Mouse (Mus musculus) central nervous system, embryonic 11.5 days (tissue): ENCODE measurements around the gene Gm49384. TPM values are rescaled to one million over a fixed set of nuclear protein-coding genes. Genes with fewer than 3 reads are reported as not detected.

ENCODE experiments used
- polyA plus RNA-seq: library from polyadenylated mRNA; depleted of rRNA; stranded (reverse); fragments of >200 nt; gene quantifications from 2 replicates; pipeline ENCODE4 v1.2.3, GENCODE M21; 2012; rRNA removed

The Gm49384 gene
- 14.6 and 18.5 TPM in 2 replicates for polyA plus RNA-seq

DNA sequence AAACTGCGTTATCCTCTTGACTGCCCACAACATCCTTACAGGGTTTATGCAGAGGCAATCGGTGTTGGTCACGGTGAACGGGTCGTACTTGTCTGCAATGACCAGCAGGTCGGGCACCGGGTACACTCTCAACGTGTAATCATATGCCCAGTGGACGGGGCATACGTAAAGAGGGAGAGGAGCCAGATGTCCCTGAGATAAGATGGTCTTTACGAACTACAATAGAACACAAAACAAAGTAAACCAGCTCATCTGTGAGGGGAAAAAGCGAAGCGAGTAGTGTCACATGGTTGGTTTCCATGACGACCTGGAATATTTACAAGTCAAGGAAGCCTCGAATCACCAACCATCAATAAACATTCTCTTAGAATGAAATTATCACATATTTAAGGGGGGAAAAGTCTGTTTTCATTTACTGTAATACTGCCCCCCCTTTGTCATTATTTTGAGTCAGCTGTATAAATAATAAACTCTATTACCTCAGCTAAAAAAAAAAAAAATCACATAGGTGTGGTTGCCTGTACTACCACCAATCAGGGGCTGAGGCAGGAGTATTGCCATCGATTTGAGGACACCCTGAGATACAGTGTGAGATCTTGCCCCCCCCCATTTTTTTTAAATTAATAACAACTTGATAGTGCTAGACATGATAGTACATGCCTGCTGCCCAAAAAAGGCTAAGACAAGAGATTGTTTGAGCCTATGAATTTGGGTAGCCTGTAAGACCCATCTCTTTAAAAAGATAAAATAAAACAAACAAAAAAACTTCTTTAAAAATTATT, at the start of gene Gm49384:
Gene Gm49384, minus strand, starts transcription at position 216 of the 782 bp plus-strand sequence.

DNA sequence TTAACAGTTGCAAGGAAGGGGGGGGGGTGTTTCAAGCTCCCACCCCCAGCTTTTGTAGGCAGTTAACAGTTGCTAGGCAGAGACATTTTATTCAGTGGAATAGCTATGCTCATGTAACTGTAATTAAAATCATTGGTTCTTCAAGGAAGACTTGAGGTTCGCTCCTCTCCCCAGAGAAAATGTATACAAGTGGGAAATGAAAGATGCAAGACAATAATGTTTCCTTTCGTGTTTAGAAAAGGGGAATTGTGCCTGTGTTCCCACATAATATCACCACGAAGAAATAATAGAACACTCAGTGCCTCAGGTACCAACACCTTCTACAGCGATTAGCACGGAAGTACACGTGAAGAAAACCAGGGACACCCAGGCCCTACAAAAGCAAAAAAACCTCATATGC, 36.8 kb upstream of the Gm49384 start, which contains the start of gene Klhdc1:
Gene Klhdc1, plus strand, starts transcription at position 301 of the 400 bp plus-strand sequence.

DNA sequence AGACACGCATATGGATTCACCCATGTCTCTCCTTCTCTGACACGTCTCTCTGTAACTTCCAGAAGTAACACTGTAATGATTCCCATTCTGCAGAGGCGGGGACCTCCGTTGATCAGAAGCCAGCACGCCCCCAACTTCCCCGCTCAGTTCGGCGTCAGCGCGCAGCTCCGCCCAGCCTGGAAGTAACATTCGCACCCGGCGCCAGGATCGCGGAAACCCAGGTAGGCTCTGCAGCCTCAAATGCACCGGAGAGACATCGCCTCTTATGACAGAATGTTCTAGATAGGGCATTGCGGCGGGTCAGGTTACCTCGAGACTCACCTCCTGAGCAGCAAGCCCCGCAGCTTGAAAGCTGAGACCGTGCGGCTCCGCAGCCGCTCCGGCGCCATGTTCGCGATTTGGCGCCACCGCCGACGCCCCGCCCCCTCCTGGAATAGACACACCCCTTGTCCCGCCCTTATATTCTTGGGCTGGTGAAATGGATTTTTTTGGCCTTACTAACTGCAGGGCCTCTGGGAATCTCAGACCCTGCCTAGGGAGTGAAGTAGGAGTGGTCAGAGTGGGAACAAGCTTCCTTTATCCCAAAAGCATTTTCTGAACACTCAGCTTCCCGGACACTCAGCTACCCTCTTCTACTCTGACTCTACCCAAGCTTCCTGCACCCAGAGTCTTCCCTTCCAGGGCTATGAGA, 23.9 kb upstream of the Gm49384 start, which contains the start of gene Pole2:
Gene Pole2, minus strand, starts transcription at position 420 of the 691 bp plus-strand sequence.

DNA sequence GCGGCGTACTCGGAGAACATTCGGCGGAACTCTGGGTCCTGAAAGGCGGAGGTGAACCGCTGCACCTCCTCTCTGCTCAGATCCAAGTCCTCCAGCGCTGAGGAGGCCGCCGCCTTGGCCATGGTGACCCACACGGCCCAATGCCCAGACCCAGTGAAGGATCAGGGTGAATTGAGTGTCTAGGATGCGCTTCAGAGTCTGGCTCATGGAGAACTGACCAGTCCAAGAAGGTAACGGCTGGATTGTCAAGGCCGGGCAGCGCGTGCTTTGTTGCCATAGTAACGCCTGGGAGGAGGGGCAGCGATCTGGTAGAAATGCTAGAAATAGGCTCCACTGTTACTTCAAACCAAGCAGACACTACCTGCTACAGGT, 5.9 kb downstream of the Gm49384 start, which contains the start of gene Dnaaf2:
Gene Dnaaf2, minus strand, starts transcription at position 266 of the 372 bp plus-strand sequence.

DNA sequence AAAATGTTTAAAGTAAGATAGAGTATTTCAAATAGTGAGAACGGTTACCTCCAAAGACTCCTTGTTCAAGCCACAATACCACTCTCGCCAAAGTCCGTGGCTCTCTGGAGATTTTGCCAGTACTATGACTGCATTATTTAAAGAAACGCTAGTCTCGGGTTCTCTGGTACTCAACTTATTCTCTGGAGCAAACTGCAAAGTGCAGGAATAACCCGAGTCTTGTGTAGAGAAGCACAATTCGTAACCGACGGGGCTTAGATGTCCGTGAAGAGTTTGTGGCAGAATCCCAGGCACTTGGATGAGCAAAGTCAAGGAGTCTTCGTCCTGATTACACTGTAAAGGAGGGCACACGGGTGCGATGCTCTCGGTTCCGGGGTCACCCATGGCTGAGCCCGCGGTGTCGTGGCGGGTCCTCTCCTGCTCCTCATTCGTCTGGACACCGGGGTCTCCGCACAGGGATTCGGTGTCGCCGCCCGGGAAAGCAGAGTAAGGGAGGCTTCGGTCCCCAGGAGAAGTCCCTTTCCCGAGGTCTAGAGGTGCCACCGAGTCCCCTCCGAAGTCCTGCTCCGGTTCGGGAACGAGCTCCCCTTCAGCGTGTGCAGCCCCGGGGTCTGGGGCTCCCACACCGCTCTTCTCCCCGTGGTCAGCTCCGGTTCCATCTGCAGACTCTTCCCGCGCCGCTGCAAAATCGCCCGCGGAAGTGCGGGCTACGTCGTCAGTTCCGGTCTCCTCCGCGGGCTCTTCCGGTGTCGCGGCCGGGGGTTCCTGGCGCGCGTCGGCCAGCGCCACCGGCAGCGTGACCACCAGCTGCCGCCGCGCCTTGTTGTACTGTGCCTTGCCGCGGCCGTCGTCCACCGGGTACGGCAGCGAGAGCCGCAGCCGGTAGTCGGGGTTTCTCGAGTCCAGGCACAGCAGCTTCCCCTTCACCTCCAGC, 7.4 kb downstream of the Gm49384 start, which contains the start of gene Gm49383:
Gene Gm49383, minus strand, starts transcription at position 661 of the 934 bp plus-strand sequence.

DNA sequence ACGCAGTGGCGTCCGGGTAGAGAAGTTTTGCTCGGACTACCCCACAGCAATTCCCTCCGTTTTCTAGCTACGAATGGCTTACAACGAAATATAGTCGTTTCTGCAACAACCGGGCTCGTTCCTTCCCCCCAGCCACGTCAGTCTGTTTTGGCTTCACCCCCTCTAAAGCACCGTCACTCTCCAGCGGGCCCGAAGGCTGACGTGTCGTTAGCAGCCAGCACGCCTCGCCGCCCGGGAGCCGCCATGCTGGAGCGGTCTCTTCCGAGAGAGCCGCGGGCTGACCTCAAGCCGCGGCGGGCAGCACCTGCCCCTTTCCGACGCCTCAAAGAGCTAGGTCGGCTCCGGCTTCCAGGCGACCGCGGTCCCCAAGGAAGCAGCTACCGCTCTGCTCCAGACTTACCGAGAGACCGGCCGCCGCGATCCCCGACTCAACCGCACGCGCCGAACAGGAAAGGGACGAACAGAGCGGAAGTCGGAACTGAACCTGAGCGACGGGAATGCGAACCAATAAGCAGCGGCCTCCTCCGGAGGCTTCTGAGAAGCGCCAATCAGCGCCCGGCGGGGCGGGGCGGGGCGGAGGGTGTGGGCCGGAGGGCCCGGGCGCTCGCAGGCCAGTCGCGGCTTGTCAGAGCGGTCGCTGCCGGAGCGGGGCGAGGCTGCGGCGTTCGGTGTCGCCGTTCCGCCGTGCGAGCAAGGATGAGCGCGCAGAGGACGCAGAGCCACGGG, 20.3 kb downstream of the Gm49384 start, which contains the start of the genes Rpl36al and Mgat2:
Gene Rpl36al, minus strand, starts transcription at position 501 of the 726 bp plus-strand sequence.
Gene Mgat2, plus strand, starts transcription at position 575 of the 726 bp plus-strand sequence.

DNA sequence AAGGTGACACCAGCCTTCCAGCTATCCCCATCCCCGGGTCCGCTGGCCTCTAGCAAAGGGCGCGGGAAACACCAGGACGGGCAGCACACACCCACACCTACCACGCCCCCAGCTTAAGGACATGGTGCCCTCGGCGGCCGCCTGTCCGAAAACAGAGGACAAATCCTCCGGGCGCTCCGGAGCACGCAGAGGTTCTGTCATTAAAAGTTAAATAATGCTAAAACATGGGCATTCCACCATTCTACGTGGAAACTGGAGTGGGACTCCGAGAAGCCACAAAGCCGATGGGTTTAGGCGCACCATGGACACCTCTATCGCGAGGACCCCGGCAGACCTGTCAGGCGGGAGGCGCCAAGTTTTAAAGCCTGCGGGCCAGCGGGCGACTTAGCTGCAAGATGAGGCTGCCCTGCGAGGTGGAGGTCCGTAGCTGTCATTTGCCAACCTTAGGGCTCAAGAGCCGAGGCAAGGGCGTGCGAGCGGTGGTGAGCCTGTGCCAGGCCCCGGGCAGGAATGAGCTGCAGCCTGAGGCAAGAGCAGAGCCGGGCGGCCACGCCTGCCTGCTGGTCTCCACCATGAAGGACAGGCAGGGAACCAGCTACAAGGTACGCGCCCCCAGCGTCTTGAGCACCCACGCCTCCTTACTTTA, 35.5 kb downstream of the Gm49384 start, which contains the start of gene Lrr1:
Gene Lrr1, plus strand, starts transcription at position 354 of the 646 bp plus-strand sequence.

DNA sequence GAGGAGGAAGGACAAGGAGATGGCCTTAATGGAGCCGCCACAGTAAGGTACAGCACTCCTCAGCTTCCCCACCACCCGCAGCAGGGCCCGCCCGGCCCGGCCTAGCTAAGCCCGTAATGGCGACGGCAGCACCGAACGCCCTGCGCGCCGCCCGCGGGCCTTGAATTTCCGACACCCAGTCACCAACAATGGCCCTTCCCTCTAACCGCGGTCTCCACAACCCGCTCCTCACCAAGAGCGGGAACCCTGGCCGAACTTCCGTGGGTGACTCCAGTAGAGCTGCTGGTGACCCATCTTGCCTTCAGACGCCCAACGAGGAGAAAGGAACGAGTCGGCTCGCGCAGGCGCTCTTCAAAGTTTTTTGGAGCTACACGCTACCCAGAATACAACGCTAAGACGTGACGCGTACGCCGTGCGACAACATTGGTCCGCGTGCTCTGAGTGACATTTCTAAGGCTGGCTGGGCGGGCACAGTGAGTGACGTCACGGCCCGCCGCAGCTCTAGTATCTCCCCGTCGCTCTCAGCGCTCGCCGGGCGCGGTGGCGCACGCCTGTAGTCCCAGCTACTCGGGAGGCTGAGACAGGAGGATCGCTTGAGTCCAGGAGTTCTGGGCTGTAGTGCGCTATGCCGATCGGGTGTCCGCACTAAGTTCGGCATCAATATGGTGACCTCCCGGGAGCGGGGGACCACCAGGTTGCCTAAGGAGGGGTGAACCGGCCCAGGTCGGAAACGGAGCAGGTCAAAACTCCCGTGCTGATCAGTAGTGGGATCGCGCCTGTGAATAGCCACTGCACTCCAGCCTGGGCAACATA, 45.1 kb downstream of the Gm49384 start, which contains the start of gene Rps29:
Gene Rps29, minus strand, starts transcription at position 422 of the 813 bp plus-strand sequence.

Other genes with a start within 250 kb of the Gm49384 start
- gene Rps29, start 45.1 kb downstream of the Gm49384 start, polyA plus RNA-seq = 1,183 and 2,440 TPM in 2 replicates
- 18.2 and 28.2 TPM in 2 replicates for gene Lrr1, start 35.5 kb downstream of the Gm49384 start, polyA plus RNA-seq
- gene Rpl36al, start 20.2 kb downstream of the Gm49384 start, polyA plus RNA-seq = 616 and 663 TPM in 2 replicates
- gene Mgat2, start 20.1 kb downstream of the Gm49384 start, polyA plus RNA-seq = 20.3 and 21.5 TPM in 2 replicates
- gene Gm49383, start 7.2 kb downstream of the Gm49384 start, polyA plus RNA-seq = 9.7 and 17.6 TPM in 2 replicates
- gene Dnaaf2, start 5.8 kb downstream of the Gm49384 start, polyA plus RNA-seq = 7.2 and 9.8 TPM in 2 replicates
- 21.5 and 37.2 TPM in 2 replicates for gene Pole2, start 23.9 kb upstream of the Gm49384 start, polyA plus RNA-seq
- 1.5 and 2.0 TPM in 2 replicates for gene Klhdc1, start 36.9 kb upstream of the Gm49384 start, polyA plus RNA-seq
- 123 and 152 TPM in 2 replicates for gene Klhdc2, start 92.4 kb upstream of the Gm49384 start, polyA plus RNA-seq
- gene Nemf, start 152.9 kb upstream of the Gm49384 start, polyA plus RNA-seq = 39.4 and 48.0 TPM in 2 replicates
- gene Arf6, start 167.9 kb upstream of the Gm49384 start, polyA plus RNA-seq = 72.5 and 100 TPM in 2 replicates
- 0.22 and 0.74 TPM in 2 replicates for gene Gm9887, start 168.2 kb upstream of the Gm49384 start, polyA plus RNA-seq